8 mouse cellular contexts compared by ENCODE assay signal in the genomic region with DNA sequence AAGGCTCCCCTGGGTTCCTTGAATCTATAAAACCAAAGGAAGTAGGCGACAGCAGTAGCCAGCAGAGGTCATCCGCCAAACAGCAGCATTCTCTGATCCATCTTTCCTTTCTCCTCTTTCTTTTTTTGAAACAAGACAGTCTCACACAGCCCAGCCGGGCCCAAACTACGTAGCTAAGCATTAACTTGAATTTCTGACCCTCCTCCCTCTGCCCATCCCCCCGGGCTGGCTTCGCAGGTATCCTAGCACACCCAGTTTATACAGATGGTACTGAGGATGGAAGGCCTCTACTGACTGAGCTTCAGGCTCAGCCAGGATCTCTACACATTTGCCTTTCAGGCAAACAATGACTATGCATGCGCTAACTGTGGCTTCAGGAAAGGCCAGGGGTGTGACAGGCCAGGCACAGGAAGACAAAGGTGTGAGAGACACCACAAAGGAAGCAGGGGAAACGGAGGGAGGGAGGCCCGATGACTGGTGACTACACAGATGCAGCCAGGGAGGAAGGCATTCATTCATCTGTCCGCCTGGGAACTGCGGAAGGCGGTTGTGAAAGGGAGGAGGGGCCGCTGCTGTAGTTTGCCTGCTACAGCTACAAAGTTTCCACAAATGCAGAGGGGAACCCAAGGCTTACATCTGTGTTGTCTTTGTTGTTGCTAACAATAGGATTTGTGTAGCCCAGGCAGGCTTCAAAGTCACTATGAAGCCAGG. TPM values are rescaled to one million over a fixed set of nuclear protein-coding genes. Genes with fewer than 3 reads are reported as not detected.
DNase-seq lines count a peak whose midpoint lies in the region; ATAC-seq lines count a peak whose summit lies in the region.

No protein-coding gene starts in this region.

- ATAC-seq in hematopoietic stem cell, adult 5-6 weeks (replicated peaks in 1 of 2; ENCODE audit: insufficient read depth in 1 of 2, low FRiP score in 2 of 2, low TSS enrichment in 1 of 2, low read depth in 1 of 2, poor library complexity in 2 of 2, severe bottlenecking in 2 of 2) = peak; percentile 57 to 74
- ATAC-seq in limb, embryonic 12.5 days (ENCODE audit: insufficient number of reproducible peaks, insufficient read depth, low FRiP score, low TSS enrichment, low read depth) = no peak
- no peak for ATAC-seq in stomach, embryonic 14.5 days (ENCODE audit: insufficient number of reproducible peaks, insufficient read depth, low FRiP score, low read depth)

- DNase-seq in adrenal gland, adult (ENCODE audit: inconsistent age in 2 of 2, low spot score in 1 of 2) = peak; percentile 58 to 71
- no peak for DNase-seq in adrenal gland, postnatal 4 days (ENCODE audit: low spot score in 2 of 2)
- peak; percentile 53 for DNase-seq in brain, adult 2 months (ENCODE audit: low read depth, low spot score)
- DNase-seq in urinary bladder, adult 18-20 months (ENCODE audit: low spot score in 2 of 2) = no peak
- no peak for DNase-seq in layer of hippocampus, adult 8-10 months (ENCODE audit: low spot score in 2 of 2)

- no peak overlapping the region for H3K4me2 ChIP-seq in limb, embryonic 12.5 days
- H3K4me2 ChIP-seq in stomach, embryonic 14.5 days (replicated peaks; ENCODE audit: low read depth, low read length) = no peak overlapping the region

- peaks cover 71% of the 10 kb centered on the region for H3K36me3 ChIP-seq in limb, embryonic 12.5 days
- peaks cover 21% of the 10 kb centered on the region for H3K36me3 ChIP-seq in stomach, embryonic 14.5 days (ENCODE audit: control insufficient read depth, insufficient read depth, low read length)

- 0 out of 2 replicates have a peak overlapping the region, but pooled peaks have one; percentile 37 for H3K27ac ChIP-seq in limb, embryonic 12.5 days
- peak overlapping the region; percentile 27; the same call in 1 of the 2 replicates for H3K27ac ChIP-seq in stomach, embryonic 14.5 days (ENCODE audit: low read length)

- H3K4me1 ChIP-seq in limb, embryonic 12.5 days (replicated peaks) = peaks cover 3% of the 10 kb centered on the region; the same call in 1 of the 2 replicates
- peaks cover 11% of the 10 kb centered on the region; the same call in 1 of the 2 replicates for H3K4me1 ChIP-seq in stomach, embryonic 14.5 days (ENCODE audit: control insufficient read depth, insufficient read depth, low read length)

- no peak overlapping the region for H3K4me3 ChIP-seq in limb, embryonic 12.5 days (replicated peaks)
- H3K4me3 ChIP-seq in stomach, embryonic 14.5 days (ENCODE audit: low read depth, low read length) = no peak overlapping the region

- H3K27me3 ChIP-seq in limb, embryonic 12.5 days = no peaks in the 10 kb centered on the region
- no peaks in the 10 kb centered on the region for H3K27me3 ChIP-seq in stomach, embryonic 14.5 days (ENCODE audit: control insufficient read depth, insufficient read depth, low read length)

- H3K9ac ChIP-seq in limb, embryonic 12.5 days (replicated peaks) = 0 out of 2 replicates have a peak overlapping the region, but pooled peaks have one; percentile 34
- no peak overlapping the region for H3K9ac ChIP-seq in stomach, embryonic 14.5 days (replicated peaks; ENCODE audit: low read depth, low read length)

- 53% methylated on average over 13 of the region's 13 CpGs for WGBS in limb, embryonic 12.5 days
- WGBS in stomach, embryonic 14.5 days = 25% methylated on average over 13 of the region's 13 CpGs

- no peaks in the 10 kb centered on the region for H3K9me3 ChIP-seq in limb, embryonic 12.5 days
- no peaks in the 10 kb centered on the region for H3K9me3 ChIP-seq in stomach, embryonic 14.5 days (ENCODE audit: control insufficient read depth, low read depth, low read length)

RNA-seq across cellular contexts. Expression of a gene that starts 14.3 kb away (rescaled TPM):
- 10 to 100 TPM; 18.3 to 20.9 TPM for total RNA-seq in adrenal gland, postnatal 4 days (2021)
- 1.8 and 5.8 TPM in 2 replicates for total RNA-seq in hematopoietic stem cell, adult 5-6 weeks (2017)
- 13.0 and 13.1 TPM in 2 replicates for polyA plus RNA-seq in limb, embryonic 12.5 days (2016; fragmentation: Nextera tagmentation; extraction: Ambion mirVana)
- 9.1 and 10.5 TPM in 2 replicates for polyA plus RNA-seq in stomach, embryonic 14.5 days (2014; fragmentation: Nextera tagmentation; extraction: Ambion mirVana)
- 10 to 100 TPM; 32.3 to 41.1 (median 33.8) TPM for total RNA-seq in layer of hippocampus, adult 8-10 months (2022)

RNA-seq across cellular contexts. Expression of a gene that starts 25.6 kb away (rescaled TPM):
- 1,000 to 10,000 TPM; 3,089 to 3,273 TPM for total RNA-seq in adrenal gland, postnatal 4 days (2021)
- total RNA-seq in hematopoietic stem cell, adult 5-6 weeks (2017) = 2,681 and 4,323 TPM in 2 replicates
- 12,553 and 13,538 TPM in 2 replicates for polyA plus RNA-seq in limb, embryonic 12.5 days (2016; fragmentation: Nextera tagmentation; extraction: Ambion mirVana)
- 17,142 and 17,567 TPM in 2 replicates for polyA plus RNA-seq in stomach, embryonic 14.5 days (2014; fragmentation: Nextera tagmentation; extraction: Ambion mirVana)
- 1,000 to 10,000 TPM; 2,836 to 3,420 (median 3,105) TPM for total RNA-seq in layer of hippocampus, adult 8-10 months (2022)

Comparison
In these comparisons a context has a peak if more than half of its experiments do, and no peak if none do; other contexts are left out.
1. DNase-seq: peak in adrenal gland, adult (2 of 2) and brain, adult 2 months (single experiment); none in adrenal gland, postnatal 4 days (0 of 2), urinary bladder, adult 18-20 months (0 of 2) and layer of hippocampus, adult 8-10 months (0 of 2).
2. ATAC-seq: peak in hematopoietic stem cell, adult 5-6 weeks (2 of 2); none in limb, embryonic 12.5 days (single experiment) and stomach, embryonic 14.5 days (single experiment).